In the genomic region with DNA sequence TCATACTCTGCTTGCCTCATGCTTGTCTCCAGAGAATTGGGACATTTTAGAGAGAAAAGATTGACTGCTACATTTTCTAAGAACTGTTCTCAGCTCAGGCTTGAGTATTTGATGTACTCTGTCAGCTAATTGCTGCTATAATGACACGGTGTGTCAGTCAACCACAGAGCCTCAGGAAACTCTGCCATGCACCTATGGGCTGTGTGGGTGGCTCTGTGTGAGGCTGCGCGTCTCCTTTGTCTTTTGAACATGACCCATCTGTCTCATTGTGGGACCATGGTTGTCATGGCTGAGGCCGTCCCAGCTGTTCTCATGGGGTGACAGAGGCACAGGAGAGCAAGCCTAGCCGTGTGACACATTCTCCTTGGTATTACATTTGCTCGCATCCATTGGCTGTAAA, we compare ENCODE assay signal across 27 mouse cellular contexts. TPM values are rescaled to one million over a fixed set of nuclear protein-coding genes. Genes with fewer than 3 reads are reported as not detected.
DNase-seq lines count a peak whose midpoint lies in the region; ATAC-seq and TF ChIP-seq lines count a peak whose summit lies in the region.
"Had no signal": no experiment of that assay in that cellular context is flagged by ENCODE, and none has a peak within 500 bp of the region (broad histone marks: within the 10 kb centered on the region; RNA-seq: fewer than 3 reads in every experiment).

No protein-coding gene starts in this region.

- 88% methylated on average over 6 of the region's 6 CpGs for WGBS in forebrain, embryonic 12.5 days
- WGBS in forebrain, embryonic 10.5 days, result 93% methylated on average over 6 of the region's 6 CpGs
- WGBS in midbrain, embryonic 12.5 days, result 88% methylated on average over 6 of the region's 6 CpGs
- 67% methylated on average over 6 of the region's 6 CpGs for WGBS in midbrain, embryonic 14.5 days
- 60% methylated on average over 6 of the region's 6 CpGs for WGBS in spleen, adult 2 months

- no peak for DNase-seq in forebrain, embryonic 10.5 days (ENCODE audit: extremely low spot score, low spot score)
- no peak for DNase-seq in midbrain, embryonic 14.5 days
- DNase-seq in brain, adult 2 months (ENCODE audit: low read depth, low spot score), result peak; percentile 49
- peak in 1 of 2 experiments; percentile 58 for DNase-seq in spleen, adult 2 months (ENCODE audit: low read depth in 1 of 2, low spot score in 2 of 2)
- no peak for DNase-seq in lung, postnatal 25 days (ENCODE audit: low spot score)
- no peak for DNase-seq in layer of hippocampus, adult 2 months (ENCODE audit: low spot score in 2 of 2)
- DNase-seq: adrenal gland, postnatal 10 days; cerebellum, adult 11 months; cerebellum, postnatal 10 days; kidney, postnatal 4 days; liver, embryonic 13.5 days; lung, embryonic 14.5 days; lung, postnatal 4 days; right cerebral cortex, postnatal 4 days had no signal

- ATAC-seq in forebrain, embryonic 12.5 days (ENCODE audit: low FRiP score), result no peak
- peak; percentile 47; the same call in 1 of the 2 replicates for ATAC-seq in midbrain, embryonic 12.5 days (ENCODE audit: low FRiP score, low read depth)
- no peak for ATAC-seq in midbrain, embryonic 14.5 days (ENCODE audit: low FRiP score, low TSS enrichment)
- ATAC-seq: activated CD4-positive, CD25-positive, alpha-beta regulatory T cell, adult 4 months; intestine, postnatal 0 days had no signal

- no peak overlapping the region for H3K9ac ChIP-seq in forebrain, embryonic 12.5 days
- no peak overlapping the region for H3K9ac ChIP-seq in midbrain, embryonic 12.5 days (replicated peaks)
- no peak overlapping the region for H3K9ac ChIP-seq in midbrain, embryonic 14.5 days (replicated peaks; ENCODE audit: low read length)
- H3K9ac ChIP-seq: embryonic facial prominence, embryonic 12.5 days; hindbrain, embryonic 15.5 days; kidney, embryonic 15.5 days; limb, embryonic 12.5 days; liver, embryonic 13.5 days; lung, embryonic 14.5 days; neural tube, embryonic 15.5 days had no signal

- H3K4me1 ChIP-seq in forebrain, embryonic 12.5 days, result no peaks in the 10 kb centered on the region
- H3K4me1 ChIP-seq in forebrain, embryonic 10.5 days, result no peaks in the 10 kb centered on the region
- H3K4me1 ChIP-seq in midbrain, embryonic 12.5 days, result no peaks in the 10 kb centered on the region
- H3K4me1 ChIP-seq in midbrain, embryonic 14.5 days (ENCODE audit: control insufficient read depth, insufficient read depth, low read length), result no peaks in the 10 kb centered on the region
- peaks cover 6% of the 10 kb centered on the region; the same call in 1 of the 2 replicates for H3K4me1 ChIP-seq in spleen, adult 2 months (ENCODE audit: control insufficient read depth, insufficient read depth, insufficient read length)
- H3K4me1 ChIP-seq: embryonic facial prominence, embryonic 12.5 days; heart, embryonic 10.5 days; hindbrain, embryonic 15.5 days; kidney, embryonic 15.5 days; limb, embryonic 12.5 days; liver, embryonic 13.5 days; midbrain, embryonic 10.5 days; neural tube, embryonic 15.5 days had no signal

- TF ChIP-seq CTCF in spleen, adult 2 months (IDR thresholded peaks at IDR 0.05; ENCODE audit: extremely low read depth, insufficient read depth, insufficient read length, insufficient replicate concordance), result no peak
- TF ChIP-seq CTCF in layer of hippocampus, adult 2 months (conservative IDR thresholded peaks at IDR 0.05), result no peak

- no peaks in the 10 kb centered on the region for H3K9me3 ChIP-seq in forebrain, embryonic 12.5 days
- no peaks in the 10 kb centered on the region for H3K9me3 ChIP-seq in forebrain, embryonic 10.5 days
- H3K9me3 ChIP-seq in midbrain, embryonic 12.5 days, result no peaks in the 10 kb centered on the region
- H3K9me3 ChIP-seq in midbrain, embryonic 14.5 days (ENCODE audit: control insufficient read depth, low read length), result no peaks in the 10 kb centered on the region
- H3K9me3 ChIP-seq: embryonic facial prominence, embryonic 12.5 days; G1E; heart, embryonic 10.5 days; hindbrain, embryonic 15.5 days; kidney, embryonic 15.5 days; limb, embryonic 12.5 days; liver, embryonic 13.5 days; midbrain, embryonic 10.5 days; neural tube, embryonic 15.5 days had no signal

- H3K4me3 ChIP-seq in forebrain, embryonic 12.5 days (replicated peaks), result no peak overlapping the region
- no peak overlapping the region for H3K4me3 ChIP-seq in forebrain, embryonic 10.5 days
- no peak overlapping the region for H3K4me3 ChIP-seq in midbrain, embryonic 12.5 days
- no peak overlapping the region for H3K4me3 ChIP-seq in midbrain, embryonic 14.5 days (replicated peaks; ENCODE audit: low read depth, low read length)
- no peak overlapping the region for H3K4me3 ChIP-seq in spleen, adult 2 months (ENCODE audit: extremely low read depth, insufficient read depth, insufficient read length)
- H3K4me3 ChIP-seq in layer of hippocampus, adult 2 months, result no peak overlapping the region
- H3K4me3 ChIP-seq: embryonic facial prominence, embryonic 12.5 days; erythroblast, embryonic 14.5 days; heart, embryonic 10.5 days; hindbrain, embryonic 15.5 days; kidney, embryonic 15.5 days; limb, embryonic 12.5 days; liver, embryonic 13.5 days; midbrain, embryonic 10.5 days; neural tube, embryonic 15.5 days had no signal

- H3K4me2 ChIP-seq in forebrain, embryonic 12.5 days, result no peak overlapping the region
- H3K4me2 ChIP-seq in midbrain, embryonic 12.5 days (replicated peaks), result no peak overlapping the region
- no peak overlapping the region for H3K4me2 ChIP-seq in midbrain, embryonic 14.5 days (ENCODE audit: low read length)
- H3K4me2 ChIP-seq: embryonic facial prominence, embryonic 12.5 days; hindbrain, embryonic 15.5 days; kidney, embryonic 15.5 days; limb, embryonic 12.5 days; liver, embryonic 13.5 days; lung, embryonic 14.5 days; neural tube, embryonic 15.5 days had no signal

- peaks cover 60% of the 10 kb centered on the region for H3K36me3 ChIP-seq in forebrain, embryonic 12.5 days (replicated peaks)
- peaks cover 81% of the 10 kb centered on the region for H3K36me3 ChIP-seq in forebrain, embryonic 10.5 days (replicated peaks)
- peaks cover 59% of the 10 kb centered on the region for H3K36me3 ChIP-seq in midbrain, embryonic 12.5 days
- peaks cover 65% of the 10 kb centered on the region for H3K36me3 ChIP-seq in midbrain, embryonic 14.5 days (ENCODE audit: control insufficient read depth, insufficient read depth, low read length)
- peaks cover 10% of the 10 kb centered on the region for H3K36me3 ChIP-seq in spleen, adult 2 months (ENCODE audit: control insufficient read depth, insufficient read depth, low read length)

- H3K27me3 ChIP-seq in forebrain, embryonic 12.5 days, result no peaks in the 10 kb centered on the region
- no peaks in the 10 kb centered on the region for H3K27me3 ChIP-seq in forebrain, embryonic 10.5 days (ENCODE audit: poor library complexity, severe bottlenecking)
- H3K27me3 ChIP-seq in midbrain, embryonic 12.5 days, result no peaks in the 10 kb centered on the region
- no peaks in the 10 kb centered on the region for H3K27me3 ChIP-seq in midbrain, embryonic 14.5 days (ENCODE audit: control insufficient read depth, insufficient read depth, low read length)
- H3K27me3 ChIP-seq in spleen, adult 2 months (ENCODE audit: control insufficient read depth, insufficient read depth, low read length), result no peaks in the 10 kb centered on the region
- H3K27me3 ChIP-seq: embryonic facial prominence, embryonic 12.5 days; hindbrain, embryonic 15.5 days; kidney, embryonic 15.5 days; limb, embryonic 12.5 days; liver, embryonic 13.5 days; neural tube, embryonic 15.5 days had no signal

- H3K27ac ChIP-seq in forebrain, embryonic 12.5 days, result 0 out of 2 replicates have a peak overlapping the region, but pooled peaks have one; percentile 36
- no peak overlapping the region for H3K27ac ChIP-seq in forebrain, embryonic 10.5 days
- no peak overlapping the region for H3K27ac ChIP-seq in midbrain, embryonic 12.5 days (replicated peaks)
- H3K27ac ChIP-seq in midbrain, embryonic 14.5 days (replicated peaks; ENCODE audit: low read depth, low read length), result no peak overlapping the region
- H3K27ac ChIP-seq in spleen, adult 2 months (ENCODE audit: insufficient read depth, low read length), result peak overlapping the region; percentile 33; the same call in 1 of the 2 replicates
- H3K27ac ChIP-seq in layer of hippocampus, adult 2 months, result no peak overlapping the region
- H3K27ac ChIP-seq: embryonic facial prominence, embryonic 12.5 days; heart, embryonic 10.5 days; hindbrain, embryonic 15.5 days; kidney, embryonic 15.5 days; limb, embryonic 12.5 days; liver, embryonic 13.5 days; midbrain, embryonic 10.5 days; neural tube, embryonic 15.5 days had no signal

- TF ChIP-seq POLR2A in spleen, adult 2 months (IDR thresholded peaks at IDR 0.05; ENCODE audit: low read depth, low read length), result no peak

RNA-seq across cellular contexts. Expression of a gene that starts 17.1 kb away (rescaled TPM):
- polyA plus RNA-seq in forebrain, embryonic 12.5 days (2016; fragmentation: Nextera tagmentation; extraction: Ambion mirVana), result 25.8 and 27.4 TPM in 2 replicates
- polyA plus RNA-seq in forebrain, embryonic 10.5 days (2016; fragmentation: Nextera tagmentation; extraction: Ambion mirVana), result 22.7 and 24.2 TPM in 2 replicates
- 28.7 TPM in 2 replicates for polyA plus RNA-seq in midbrain, embryonic 12.5 days (2016; fragmentation: Nextera tagmentation; extraction: Ambion mirVana)
- 15.6 and 20.9 TPM in 2 replicates for polyA plus RNA-seq in midbrain, embryonic 14.5 days (2014; fragmentation: Nextera tagmentation; extraction: Ambion mirVana)
- 33.6 and 36.9 TPM in 2 replicates for polyA plus RNA-seq in spleen, adult 2 months (2012; rRNA removed)
- total RNA-seq in layer of hippocampus, adult 2 months (2021), result 10 to 100 TPM; 46.2 to 48.4 TPM

Comparison
In these comparisons a context has a peak if more than half of its experiments do, and no peak if none do; other contexts are left out.
1. H3K27ac ChIP-seq: peak in forebrain, embryonic 12.5 days (single experiment) and spleen, adult 2 months (single experiment); none in forebrain, embryonic 10.5 days (single experiment), midbrain, embryonic 12.5 days (single experiment), midbrain, embryonic 14.5 days (single experiment) and layer of hippocampus, adult 2 months (single experiment).